Mouse (Mus musculus) right cerebral cortex, postnatal 14 days (tissue): ENCODE results near the gene Oxct1.

Source experiments
- DNase-seq: peaks from one replicate; pipeline ENCODE4 v3.0.0; 2022

Gene Oxct1

GRCm38 (mm10) chr15:4026231-4026773, at the start of gene Oxct1:
Oxct1 (plus strand) TSS chr15:4026383.
- peak; percentile 93 for DNase-seq

DNA sequence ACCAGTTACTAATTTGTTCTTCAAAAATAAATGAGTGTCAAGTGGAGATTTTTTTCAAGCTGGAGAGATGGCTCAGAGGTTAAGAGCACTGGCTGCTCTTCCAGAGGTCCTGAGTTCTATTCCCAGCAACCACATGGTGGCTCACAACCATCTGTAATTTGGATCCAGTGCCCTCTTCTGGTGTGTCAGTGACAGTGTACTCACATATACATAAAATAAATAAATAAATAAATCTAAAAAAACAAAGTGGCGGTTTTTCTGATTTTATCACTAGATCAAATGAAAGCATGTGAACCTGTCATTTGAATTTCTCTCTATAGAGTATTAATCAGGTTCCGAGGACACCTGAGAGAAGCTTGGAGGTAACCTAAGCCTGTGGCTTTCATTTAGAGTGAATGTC, 47.9 kb upstream of the Oxct1 start:
- no peak for DNase-seq

DNA sequence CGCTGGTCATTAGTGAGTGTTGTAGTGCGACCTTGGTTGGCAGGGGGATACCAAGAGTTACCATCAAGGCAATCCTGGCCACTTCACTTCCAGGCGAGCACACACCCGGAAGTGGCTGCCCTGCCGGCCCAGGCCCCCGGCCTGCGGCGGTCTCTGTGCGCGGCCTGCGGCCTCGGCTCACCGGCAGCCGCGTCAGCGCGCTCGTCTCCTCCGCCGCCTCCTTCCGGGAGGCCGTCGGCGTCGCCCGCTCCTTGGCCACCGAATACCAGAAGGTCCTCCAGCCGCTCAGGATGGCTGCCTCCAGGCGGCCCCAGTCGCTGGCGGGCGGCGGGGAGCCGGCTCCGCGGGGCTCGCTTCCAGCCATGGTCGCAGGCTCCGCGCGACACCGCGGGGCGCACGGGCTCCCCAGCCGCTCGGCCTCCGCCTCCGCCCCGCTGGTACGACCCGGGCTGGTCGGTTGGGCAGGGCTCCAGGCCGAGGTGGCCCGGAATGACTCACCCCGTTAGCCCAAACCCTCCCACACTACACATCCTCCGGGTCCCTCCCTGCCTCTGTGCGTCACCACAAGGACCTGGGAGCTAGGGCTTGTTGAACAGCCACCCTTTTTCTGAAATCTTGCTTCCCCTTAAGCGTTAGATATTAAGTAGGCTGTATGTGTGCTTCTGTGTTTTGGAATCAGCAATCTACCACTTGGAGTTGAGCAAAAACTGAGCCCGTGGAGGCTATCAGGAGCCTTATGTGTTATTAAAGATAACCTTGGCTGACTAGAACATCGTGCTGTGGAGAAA, 46.9 kb upstream of the Oxct1 start, which contains the start of gene Fbxo4:
TSS of gene Fbxo4 (minus strand) at position 513 of the 788 bp plus-strand sequence.
- peak; percentile 74 for DNase-seq

DNA sequence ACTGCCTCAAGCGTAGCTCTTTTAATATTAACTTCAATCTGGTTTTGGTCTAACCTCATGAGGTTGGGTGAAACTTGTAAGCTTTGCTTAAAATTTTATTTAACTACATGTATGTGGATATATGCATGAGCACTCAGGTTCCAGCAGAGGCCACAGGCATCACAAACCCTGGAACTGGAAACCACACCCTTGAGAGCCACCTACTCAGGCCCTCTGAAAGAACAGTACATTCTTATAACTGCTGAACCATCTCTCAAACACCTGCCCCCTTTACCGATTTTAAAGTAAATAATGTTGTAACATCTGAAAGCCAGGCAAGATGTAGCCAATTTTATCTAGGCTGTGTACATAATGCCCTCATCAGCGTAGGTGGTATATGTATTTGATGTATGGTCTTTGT, 46.3 kb upstream of the Oxct1 start:
- no peak for DNase-seq

GRCm38 (mm10) chr15:3982732-3983131, 43.5 kb upstream of the Oxct1 start:
- no peak for DNase-seq

DNA sequence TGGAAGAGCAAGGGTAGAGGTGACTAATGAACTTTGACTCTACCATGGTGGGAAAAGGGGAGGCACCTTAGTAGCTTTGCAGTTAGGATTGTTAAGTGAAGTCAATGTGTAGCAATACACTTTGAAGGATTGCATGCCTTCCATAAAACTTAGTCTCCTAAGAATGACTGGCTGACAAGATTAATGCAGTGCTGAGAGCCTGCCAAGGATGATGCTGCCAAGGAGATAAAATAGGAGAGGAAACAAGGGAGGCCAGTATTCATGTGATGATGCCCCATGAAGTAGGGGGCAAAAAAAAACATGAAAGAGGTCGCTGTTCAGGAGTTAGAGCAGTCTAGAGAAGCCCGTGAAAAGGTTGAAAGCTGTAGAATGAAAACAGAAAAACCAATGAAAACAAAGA, 41.3 kb upstream of the Oxct1 start:
- DNase-seq, result no peak

GRCm38 (mm10) chr15:3987981-3988380, 38.2 kb upstream of the Oxct1 start:
- DNase-seq, result peak; percentile 28

DNA sequence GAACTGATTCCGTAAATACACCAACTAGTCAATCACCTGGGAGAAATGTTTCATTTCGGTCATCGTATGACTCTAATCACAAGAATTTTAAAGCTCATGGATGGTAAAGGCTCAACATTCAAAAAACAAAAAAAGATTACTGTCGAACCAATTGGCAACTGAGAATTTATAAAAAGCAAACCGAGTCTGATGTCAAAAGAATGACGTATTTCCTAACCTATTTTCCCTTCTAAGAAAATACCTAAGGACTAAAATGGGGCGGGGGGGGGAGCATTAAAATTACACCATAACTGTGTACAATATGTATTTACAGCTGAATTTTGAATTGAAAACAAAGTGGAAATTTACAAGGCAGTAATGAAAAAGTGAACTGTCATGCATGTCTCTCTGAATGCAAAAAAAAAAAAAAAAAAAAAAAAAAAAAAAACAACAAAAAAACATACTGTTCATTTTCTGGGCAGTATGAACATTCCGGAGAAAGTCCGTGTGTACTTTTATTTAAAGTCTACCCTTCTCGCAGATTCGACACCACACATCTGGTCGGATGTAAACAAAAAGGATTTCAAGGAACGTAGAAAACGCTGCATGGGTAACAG, 31.2 kb upstream of the Oxct1 start:
- no peak for DNase-seq

DNA sequence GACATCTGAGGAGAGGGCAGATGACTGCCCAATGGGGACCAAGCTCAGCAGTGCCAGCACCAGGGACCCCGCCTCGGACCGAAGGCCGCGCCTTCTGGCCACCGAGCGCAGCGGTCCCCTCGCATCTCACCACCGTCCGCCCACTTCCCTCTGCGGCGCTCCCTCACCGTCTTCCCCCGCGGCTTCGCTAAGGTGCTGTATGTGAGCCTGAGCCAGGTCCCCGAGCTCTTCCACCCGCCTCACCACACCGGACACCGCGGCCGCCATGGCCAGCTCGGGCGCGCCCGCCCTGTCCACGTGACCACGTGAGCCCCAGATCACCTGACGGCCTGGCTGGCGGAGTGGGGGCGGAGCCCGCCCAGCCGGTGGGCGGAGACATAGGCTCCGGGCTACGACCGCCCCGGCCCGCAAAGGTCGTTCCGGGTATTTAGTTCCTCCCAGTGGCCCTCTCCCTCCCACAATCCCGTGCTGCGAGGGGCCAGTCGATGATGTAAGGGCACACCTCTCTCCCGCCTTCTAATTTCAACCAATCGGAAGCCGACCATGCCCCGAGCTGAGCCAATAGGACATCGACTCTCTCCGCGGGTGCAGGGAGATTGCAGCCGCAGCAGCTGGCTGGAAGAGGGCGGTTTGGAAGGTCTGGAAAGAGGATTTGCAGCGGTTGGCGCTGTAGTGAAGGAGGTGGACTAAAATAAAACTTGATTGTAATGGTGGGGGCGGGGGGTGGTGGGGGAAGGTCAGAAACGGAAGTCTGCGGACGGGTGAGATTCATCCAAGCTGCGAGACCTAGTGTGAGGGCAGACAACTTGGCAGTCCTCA, 30.5 kb upstream of the Oxct1 start, which contains the start of gene AW549877:
TSS of gene AW549877 (minus strand) at position 297 of the 819 bp plus-strand sequence.
- peak; percentile 96 for DNase-seq

DNA sequence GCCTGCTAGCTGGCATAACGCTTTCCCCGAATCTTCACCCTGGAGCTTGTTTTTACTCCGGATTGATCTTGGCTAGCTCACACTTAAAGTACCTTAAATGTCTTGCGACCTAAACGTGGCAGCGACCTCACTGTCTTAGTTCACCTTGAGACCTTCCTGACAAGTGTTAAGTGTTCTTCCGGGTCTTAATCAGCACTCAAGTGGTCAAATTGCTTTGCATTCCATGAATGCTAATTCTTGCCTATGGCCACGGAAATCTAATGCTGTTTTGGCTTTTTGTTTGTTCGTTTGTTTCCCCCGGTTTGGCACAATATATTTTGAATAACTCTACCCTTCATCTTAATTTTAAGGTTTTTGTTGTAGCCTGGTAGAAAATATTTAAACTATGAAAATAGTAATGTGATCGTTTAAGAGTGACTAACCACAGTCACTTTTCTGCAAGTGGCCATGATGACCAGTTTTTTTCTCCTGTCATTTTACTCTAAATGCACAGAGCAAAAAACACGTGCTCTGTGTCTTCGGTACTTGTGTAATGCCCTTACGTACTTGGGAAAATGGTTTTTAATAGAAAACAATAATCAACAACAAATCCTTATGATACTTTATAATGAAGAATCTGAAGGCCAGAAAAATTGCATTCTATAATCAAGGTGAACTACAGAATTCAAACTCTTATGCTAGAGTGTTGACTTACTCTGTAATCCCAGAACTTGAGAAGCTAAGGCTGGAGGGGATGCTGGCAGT, 29.7 kb upstream of the Oxct1 start:
- no peak for DNase-seq

DNA sequence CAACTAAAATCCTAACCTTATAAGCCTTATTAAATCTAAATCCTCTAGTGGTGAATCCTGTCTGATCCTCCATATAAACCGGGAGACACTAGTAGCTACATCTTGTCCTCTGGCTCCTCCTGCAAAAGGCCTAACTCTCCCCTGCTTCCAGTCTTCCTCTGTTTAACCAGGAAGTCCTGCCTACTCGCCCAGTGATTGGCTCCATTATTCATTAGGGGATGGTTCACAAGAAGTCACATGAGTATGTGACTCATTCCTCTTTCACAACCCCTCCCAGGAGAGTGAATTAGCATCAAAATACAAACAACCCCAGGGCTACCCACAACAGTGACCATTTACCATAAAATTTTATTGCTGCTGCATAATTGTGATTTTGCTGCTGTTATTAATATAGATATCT, 27.0 kb upstream of the Oxct1 start:
- no peak for DNase-seq

- DNase-seq, result no peak
Measured at GRCm38 (mm10) chr15:4000536-4000935, 25.6 kb upstream of the Oxct1 start.

DNA sequence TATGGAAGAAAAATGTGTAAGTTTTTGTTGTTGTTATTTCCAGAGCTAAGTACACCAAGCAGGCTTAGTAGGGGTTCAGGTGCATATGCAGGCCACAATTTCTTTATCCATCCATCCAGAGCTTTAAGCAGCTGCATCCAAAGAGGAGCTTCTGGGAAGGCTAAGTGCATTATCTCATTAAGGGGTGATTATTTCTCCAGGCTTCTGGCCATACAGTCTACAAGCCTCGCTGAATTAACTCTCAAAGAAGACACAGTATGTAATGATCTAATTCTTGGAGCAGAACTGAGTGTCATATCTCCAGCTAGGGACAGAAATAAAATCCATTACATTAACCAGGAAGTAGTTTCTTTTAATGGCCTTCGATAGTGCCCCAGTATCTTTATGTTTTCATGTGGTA, 12.3 kb upstream of the Oxct1 start:
- DNase-seq, result no peak

DNA sequence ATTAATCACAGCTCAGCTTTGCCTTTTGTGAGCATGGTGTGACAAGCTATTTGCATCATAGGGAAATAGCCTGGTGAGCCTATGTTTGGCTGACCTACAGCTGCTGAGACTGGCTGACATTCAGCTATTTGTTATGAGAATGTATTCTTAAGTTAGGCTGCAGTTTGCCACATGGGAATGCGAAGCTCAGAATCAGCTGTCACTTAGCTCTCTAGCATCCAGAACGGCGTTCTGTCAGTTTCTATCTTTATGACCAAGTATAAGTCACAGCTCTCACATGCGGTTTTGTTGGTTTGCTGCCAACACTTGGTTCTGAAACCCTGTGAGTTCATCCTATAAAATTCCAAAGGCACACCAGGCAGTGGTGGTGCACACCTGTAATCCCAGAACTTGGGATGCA, 5.5 kb upstream of the Oxct1 start:
- no peak for DNase-seq

DNA sequence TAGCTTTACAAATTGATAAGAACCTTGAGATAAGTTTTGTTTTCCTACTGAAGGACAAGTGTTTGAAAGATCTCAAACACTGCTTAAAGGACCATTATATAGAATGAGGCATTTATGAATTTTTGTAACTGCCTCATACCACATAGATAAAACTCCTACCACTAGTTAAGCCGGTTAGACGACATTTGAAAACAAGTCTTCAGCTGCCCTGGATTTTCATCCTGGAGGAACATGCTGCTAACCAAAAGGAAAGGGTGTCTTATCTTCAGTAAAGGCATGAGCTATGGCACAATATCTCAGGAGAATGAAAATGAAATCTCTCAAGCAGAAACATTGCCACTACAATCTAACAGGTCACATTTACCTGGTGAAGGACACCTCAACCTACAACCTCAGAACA, 2.4 kb upstream of the Oxct1 start:
- no peak for DNase-seq

GRCm38 (mm10) chr15:4024726-4025507, 1.3 kb upstream of the Oxct1 start:
- no peak for DNase-seq

GRCm38 (mm10) chr15:4025508-4025904, 677 bp upstream of the Oxct1 start:
- no peak for DNase-seq

DNA sequence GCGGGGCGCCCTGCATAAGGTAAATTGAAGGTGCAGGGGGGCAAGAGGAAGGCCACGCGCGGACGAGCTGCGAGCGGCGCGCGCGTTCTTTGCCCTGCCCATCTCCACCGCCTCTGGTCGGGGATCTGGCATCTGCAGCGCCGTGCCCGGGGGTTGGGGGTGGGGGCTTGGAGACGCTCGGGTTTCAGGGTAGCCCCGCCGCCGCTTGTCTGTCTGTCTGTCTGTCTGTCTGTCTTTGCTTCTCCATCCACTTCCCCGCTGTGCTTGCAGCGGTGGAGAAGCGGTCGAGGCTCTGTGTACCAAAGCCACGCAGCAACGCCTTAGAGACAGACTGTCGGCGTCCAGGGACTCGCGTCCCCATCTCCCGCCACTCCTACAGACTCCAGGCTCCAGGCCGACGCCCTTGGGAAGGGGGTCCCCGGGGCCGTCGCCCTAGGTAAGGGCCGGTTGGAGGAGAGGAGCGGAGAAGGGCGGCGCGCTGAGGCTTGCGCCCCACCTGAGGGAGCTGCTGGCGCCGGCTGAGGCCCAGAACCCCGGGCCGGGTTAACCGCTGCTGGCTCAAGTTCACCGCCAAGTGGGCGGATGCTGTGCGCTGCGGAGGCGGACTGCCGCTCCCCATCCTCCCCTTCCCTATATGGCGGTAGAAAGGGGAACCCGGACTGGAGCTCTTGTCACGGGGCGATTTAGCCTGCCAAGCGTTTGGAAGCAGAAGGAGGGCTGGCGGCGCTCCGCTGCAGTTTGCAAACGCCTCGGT, 825 bp downstream of the Oxct1 start:
- DNase-seq, result peak; percentile 80

DNA sequence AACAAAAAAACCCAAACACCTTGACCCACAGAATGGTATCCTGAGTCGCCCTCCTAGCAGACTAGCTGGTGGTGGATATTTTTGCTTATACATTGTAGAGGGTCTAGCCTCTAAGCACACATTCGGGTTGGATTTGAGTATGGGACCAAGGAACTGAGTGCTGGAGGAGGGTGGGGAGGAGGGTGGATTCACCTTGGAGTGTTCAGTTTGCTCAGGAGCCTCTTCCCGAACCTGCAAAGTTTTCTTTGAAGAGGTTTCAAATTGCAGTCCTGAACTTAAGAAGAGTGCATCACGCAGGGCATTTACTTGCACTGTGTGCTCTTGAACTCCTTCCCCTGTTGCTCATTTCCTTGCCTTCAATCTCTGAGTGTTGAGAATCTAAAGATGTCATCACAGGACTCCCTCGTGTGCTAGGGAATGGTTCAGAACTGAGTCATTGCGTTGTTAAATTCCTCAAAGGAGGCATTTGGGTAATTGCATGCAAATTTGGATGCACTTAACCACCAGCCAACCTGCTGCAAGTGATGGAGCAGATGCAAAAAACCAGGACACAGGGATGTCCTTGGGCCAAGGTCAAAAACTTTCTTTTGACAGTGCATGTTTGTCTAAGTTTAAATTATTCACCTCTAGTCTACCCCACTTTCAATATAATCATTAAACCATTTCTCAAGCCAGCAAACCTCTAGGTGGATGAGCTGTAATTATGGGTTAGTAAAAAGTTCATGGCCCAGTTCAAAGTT, 1.7 kb downstream of the Oxct1 start:
- DNase-seq, result no peak

DNA sequence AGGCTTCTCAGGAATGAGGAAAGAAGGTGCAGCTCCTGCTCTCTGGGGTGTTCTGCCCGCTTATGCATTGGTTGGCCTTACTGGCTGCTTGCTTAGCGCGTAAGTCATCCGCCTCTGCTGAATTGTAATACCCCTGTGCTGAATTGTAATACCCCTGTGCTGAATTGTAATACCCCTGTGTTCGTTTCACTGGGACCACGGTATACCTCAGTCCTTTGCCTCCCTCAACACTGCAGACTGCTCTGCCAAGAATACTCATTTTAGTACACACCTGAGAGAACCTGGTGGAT, 2.2 kb downstream of the Oxct1 start:
- DNase-seq, result no peak

DNA sequence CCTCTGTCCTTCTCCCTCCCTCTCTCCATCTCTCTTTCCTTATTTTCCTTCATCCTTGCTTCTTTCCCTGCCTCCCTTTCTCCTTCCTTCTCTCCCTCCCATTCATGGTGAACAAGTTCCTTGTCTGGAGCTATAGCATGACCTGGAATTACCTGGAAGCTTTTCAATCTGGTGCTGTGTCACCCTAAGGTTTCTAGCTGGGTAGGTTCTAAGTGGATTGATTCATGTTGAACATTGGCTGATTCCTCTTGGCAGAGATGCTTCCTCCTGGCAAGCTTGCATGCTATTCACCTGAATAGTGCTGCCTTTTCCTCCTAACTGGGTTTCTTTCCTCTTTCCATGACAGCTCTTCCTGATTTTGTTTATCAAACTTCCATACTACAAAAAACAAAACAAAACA, 2.8 kb downstream of the Oxct1 start:
- no peak for DNase-seq
